Mouse (Mus musculus) neural tube, embryonic 15.5 days (tissue): ENCODE results near the gene Fastk. TPM values are rescaled to one million over a fixed set of nuclear protein-coding genes. Genes with fewer than 3 reads are reported as not detected.

Source experiments
- ATAC-seq: fragments of 200-750 bp; cut with Nextera tagmentation; 2 replicates; pipeline ENCODE4 v1.8.0; 2017; ENCODE audit warnings: mild to moderate bottlenecking, moderate TSS enrichment, moderate library complexity; ENCODE audit not compliant: low FRiP score
- H3K27ac ChIP-seq: fragments of 300-500 bp; sonication (generic); replicated peaks from 2 replicates; pipeline ENCODE4 v1.5.1; 2015; ENCODE audit warnings: mild to moderate bottlenecking, inconsistent platforms
- H3K27me3 ChIP-seq: fragments of 300-500 bp; sonication (generic); replicated peaks from 2 replicates; pipeline ENCODE4 v1.6.1; 2015; ENCODE audit warnings: inconsistent platforms
- H3K36me3 ChIP-seq: fragments of 300-500 bp; sonication (generic); 2 replicates; pipeline ENCODE4 v1.6.1; 2015; ENCODE audit warnings: inconsistent platforms
- H3K4me1 ChIP-seq: fragments of 300-500 bp; sonication (generic); 2 replicates; pipeline ENCODE4 v1.6.1; 2015; ENCODE audit warnings: inconsistent platforms
- H3K4me2 ChIP-seq: fragments of 300-500 bp; sonication (generic); 2 replicates; pipeline ENCODE4 v1.6.1; 2015; ENCODE audit warnings: inconsistent platforms, mild to moderate bottlenecking, moderate library complexity
- H3K4me3 ChIP-seq: fragments of 300-500 bp; sonication (generic); replicated peaks from 2 replicates; pipeline ENCODE4 v1.5.1; 2015; ENCODE audit warnings: mild to moderate bottlenecking, inconsistent platforms
- H3K9ac ChIP-seq: fragments of 300-500 bp; sonication (generic); replicated peaks from 2 replicates; pipeline ENCODE4 v1.6.1; 2015; ENCODE audit warnings: mild to moderate bottlenecking, inconsistent platforms
- H3K9me3 ChIP-seq: fragments of 300-500 bp; sonication (generic); replicated peaks from 2 replicates; pipeline ENCODE4 v1.6.1; 2016; ENCODE audit warnings: inconsistent platforms
- WGBS: fragments of 180-500 bp; shearing (Covaris S2); methylation state at CpG from one replicate; pipeline ENCODE4 v1.1.7; 2015; ENCODE audit warnings: mixed read lengths; 5-methylcytosine and 5-hydroxymethylcytosine counted together
- polyA plus RNA-seq: library from polyadenylated mRNA; unstranded; fragments of >200 nt; fragmentation: Nextera tagmentation; extraction: Ambion mirVana; gene quantifications from 2 replicates; pipeline ENCODE4 v1.2.1, GENCODE M21; 2015

Gene Fastk
- polyA plus RNA-seq, 1 experiment from 2014 or later, result 111 TPM

- 90% methylated on average over 9 of the region's 9 CpGs for WGBS
- ATAC-seq, result no peak
- Histone ChIP-seq H3K4me1 (peaks cover 48% of the 10 kb centered on the region), H3K27me3 (no peaks in the 10 kb centered on the region), H3K9ac (no peak overlapping the region), H3K36me3 (peaks cover 31% of the 10 kb centered on the region), H3K27ac (no peak overlapping the region), H3K4me2 (no peak overlapping the region), H3K4me3 (no peak overlapping the region), H3K9me3 (no peaks in the 10 kb centered on the region)
Measured at GRCm38 (mm10) chr5:24420381-24420780, 24.7 kb downstream of the Fastk start.

GRCm38 (mm10) chr5:24417587-24417986, 27.5 kb downstream of the Fastk start:
- Histone ChIP-seq H3K4me3 (no peak overlapping the region), H3K27ac (no peak overlapping the region), H3K9ac (no peak overlapping the region), H3K36me3 (peaks cover 31% of the 10 kb centered on the region), H3K4me1 (peaks cover 28% of the 10 kb centered on the region), H3K9me3 (no peaks in the 10 kb centered on the region), H3K4me2 (no peak overlapping the region), H3K27me3 (no peaks in the 10 kb centered on the region)
- WGBS, result 92% methylated on average over 10 of the region's 10 CpGs
- no peak for ATAC-seq

- Histone ChIP-seq H3K4me1 (peaks cover 18% of the 10 kb centered on the region), H3K27ac (no peak overlapping the region), H3K36me3 (peaks cover 27% of the 10 kb centered on the region), H3K4me3 (no peak overlapping the region), H3K9me3 (no peaks in the 10 kb centered on the region), H3K9ac (no peak overlapping the region), H3K27me3 (no peaks in the 10 kb centered on the region), H3K4me2 (peak overlapping the region; percentile 34)
- ATAC-seq, result peak; percentile 66
- 5% methylated on average over 21 of the region's 21 CpGs for WGBS
Measured at GRCm38 (mm10) chr5:24416222-24416736, 28.8 kb downstream of the Fastk start.

- no peaks in the 10 kb centered on the region for H3K27me3 ChIP-seq
- H3K9ac ChIP-seq, result no peak overlapping the region
- no peak overlapping the region for H3K4me2 ChIP-seq
- peaks cover 11% of the 10 kb centered on the region for H3K36me3 ChIP-seq
- no peak overlapping the region for H3K4me3 ChIP-seq
- no peak overlapping the region for H3K27ac ChIP-seq
- ATAC-seq, result no peak
- peaks cover 14% of the 10 kb centered on the region for H3K4me1 ChIP-seq
- WGBS, result 84% methylated on average over 13 of the region's 13 CpGs
- no peaks in the 10 kb centered on the region for H3K9me3 ChIP-seq
Measured at GRCm38 (mm10) chr5:24413938-24414337, 31.1 kb downstream of the Fastk start.

GRCm38 (mm10) chr5:24413042-24413693, 31.9 kb downstream of the Fastk start, which contains the start of gene Asic3:
Asic3 (plus strand) TSS chr5:24413392.
- 52% methylated on average over 11 of the region's 11 CpGs for WGBS
- Histone ChIP-seq H3K27me3 (no peaks in the 10 kb centered on the region), H3K4me2 (no peak within 1 kb of the TSS), H3K36me3 (peaks cover 3% of the 10 kb centered on the region), H3K4me1 (peaks cover 12% of the 10 kb centered on the region), H3K27ac (no peak within 1 kb of the TSS), H3K4me3 (no peak within 1 kb of the TSS), H3K9me3 (no peaks in the 10 kb centered on the region), H3K9ac (no peak within 1 kb of the TSS)
- ATAC-seq, result no peak

GRCm38 (mm10) chr5:24412063-24412462, 33.0 kb downstream of the Fastk start:
- 90% methylated on average over 2 of the region's 2 CpGs for WGBS
- Histone ChIP-seq H3K4me1 (peaks cover 12% of the 10 kb centered on the region), H3K36me3 (peaks cover 5% of the 10 kb centered on the region)

GRCm38 (mm10) chr5:24409466-24409865, 35.6 kb downstream of the Fastk start:
- no peaks in the 10 kb centered on the region for H3K27me3 ChIP-seq

More at GRCm38 (mm10) chr5:24412063-24412462, 33.0 kb downstream of the Fastk start:
- no peak for ATAC-seq
- no peak overlapping the region for H3K27ac ChIP-seq
- no peak overlapping the region for H3K4me3 ChIP-seq
- no peak overlapping the region for H3K9ac ChIP-seq
- no peaks in the 10 kb centered on the region for H3K27me3 ChIP-seq
- H3K9me3 ChIP-seq, result no peaks in the 10 kb centered on the region
- H3K4me2 ChIP-seq, result no peak overlapping the region

GRCm38 (mm10) chr5:24408651-24409050, 36.4 kb downstream of the Fastk start:
- no peak for ATAC-seq

More at GRCm38 (mm10) chr5:24409466-24409865, 35.6 kb downstream of the Fastk start:
- H3K9me3 ChIP-seq, result no peaks in the 10 kb centered on the region
- H3K36me3 ChIP-seq, result peaks cover 24% of the 10 kb centered on the region
- H3K27ac ChIP-seq, result no peak overlapping the region
- no peak overlapping the region for H3K9ac ChIP-seq
- no peaks in the 10 kb centered on the region for H3K4me1 ChIP-seq
- 78% methylated on average over 2 of the region's 2 CpGs for WGBS
- no peak for ATAC-seq
- no peak overlapping the region for H3K4me3 ChIP-seq
- H3K4me2 ChIP-seq, result no peak overlapping the region

GRCm38 (mm10) chr5:24405389-24405876, 39.7 kb downstream of the Fastk start:
- Histone ChIP-seq H3K27me3 (no peaks in the 10 kb centered on the region), H3K9me3 (no peaks in the 10 kb centered on the region), H3K9ac (no peak overlapping the region), H3K4me1 (peaks cover 6% of the 10 kb centered on the region; the same call in 1 of the 2 replicates), H3K36me3 (peaks cover 36% of the 10 kb centered on the region), H3K27ac (no peak overlapping the region), H3K4me2 (no peak overlapping the region), H3K4me3 (no peak overlapping the region)
- no peak for ATAC-seq
- 74% methylated on average over 3 of the region's 3 CpGs for WGBS

More at GRCm38 (mm10) chr5:24408651-24409050, 36.4 kb downstream of the Fastk start:
- Histone ChIP-seq H3K36me3 (peaks cover 24% of the 10 kb centered on the region), H3K4me3 (no peak overlapping the region), H3K9ac (no peak overlapping the region), H3K27ac (no peak overlapping the region), H3K4me1 (no peaks in the 10 kb centered on the region), H3K9me3 (no peaks in the 10 kb centered on the region), H3K4me2 (no peak overlapping the region), H3K27me3 (no peaks in the 10 kb centered on the region)
- WGBS, result 92% methylated on average over 13 of the region's 13 CpGs

- Histone ChIP-seq H3K4me1 (peaks cover 6% of the 10 kb centered on the region; the same call in 1 of the 2 replicates), H3K27ac (no peak overlapping the region), H3K9ac (no peak overlapping the region), H3K4me2 (no peak overlapping the region), H3K27me3 (no peaks in the 10 kb centered on the region), H3K4me3 (no peak overlapping the region), H3K9me3 (no peaks in the 10 kb centered on the region), H3K36me3 (peaks cover 38% of the 10 kb centered on the region)
- 79% methylated on average over 6 of the region's 6 CpGs for WGBS
- no peak for ATAC-seq
Measured at GRCm38 (mm10) chr5:24404594-24405360, 40.3 kb downstream of the Fastk start.

- Histone ChIP-seq H3K9ac (no peak overlapping the region), H3K27ac (no peak overlapping the region), H3K36me3 (peaks cover 31% of the 10 kb centered on the region), H3K4me1 (peaks cover 6% of the 10 kb centered on the region; the same call in 1 of the 2 replicates), H3K9me3 (no peaks in the 10 kb centered on the region), H3K4me2 (no peak overlapping the region), H3K4me3 (no peak overlapping the region), H3K27me3 (no peaks in the 10 kb centered on the region)
- WGBS, result 49% methylated on average over 9 of the region's 9 CpGs
- ATAC-seq, result 0 out of 2 replicates have a peak, but pooled peaks have one; percentile 37
Measured at GRCm38 (mm10) chr5:24401969-24402368, 43.1 kb downstream of the Fastk start.
